Mouse (Mus musculus) B cell, adult 2 months (primary cell): Measurements from ENCODE around the gene Htatsf1.

Source experiments
- DNase-seq, 2 experiments: peaks; one replicate each; pipeline ENCODE4 v3.0.0; 2022

Htatsf1 gene

GRCm38 (mm10) chrX:57053174-57053992 lies at the start of gene Htatsf1:
Gene Htatsf1 (plus strand): TSS chrX:57053583.
- DNase-seq, result peak; percentile 83 to 88

- no peak for DNase-seq
These were observed 40.5 kb upstream of the Htatsf1 start for GRCm38 (mm10) chrX:57012891-57013290.

DNA sequence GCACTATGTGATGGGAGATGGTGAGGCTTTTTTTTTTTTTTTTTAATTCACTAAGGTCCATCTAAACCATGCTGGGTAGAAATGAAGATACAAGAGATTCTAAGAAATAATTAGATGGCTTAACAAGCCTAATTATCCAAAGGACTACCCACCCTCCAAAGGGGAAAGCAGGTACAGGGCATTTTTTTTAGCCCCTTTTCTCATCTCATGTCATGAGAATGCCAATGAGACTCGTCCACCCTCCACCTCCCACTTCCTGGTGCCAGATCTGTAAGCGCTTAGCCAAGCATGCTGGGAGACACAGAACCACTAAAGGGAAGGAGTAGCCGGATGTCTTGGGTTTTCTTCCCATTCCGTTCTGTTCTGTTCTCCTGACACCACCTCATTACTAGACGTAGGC lies 10.6 kb upstream of the Htatsf1 start, which contains the start of gene Brs3:
Gene Brs3 (plus strand): TSS at position 301 of the 400 bp plus-strand sequence.
- no peak for DNase-seq

DNA sequence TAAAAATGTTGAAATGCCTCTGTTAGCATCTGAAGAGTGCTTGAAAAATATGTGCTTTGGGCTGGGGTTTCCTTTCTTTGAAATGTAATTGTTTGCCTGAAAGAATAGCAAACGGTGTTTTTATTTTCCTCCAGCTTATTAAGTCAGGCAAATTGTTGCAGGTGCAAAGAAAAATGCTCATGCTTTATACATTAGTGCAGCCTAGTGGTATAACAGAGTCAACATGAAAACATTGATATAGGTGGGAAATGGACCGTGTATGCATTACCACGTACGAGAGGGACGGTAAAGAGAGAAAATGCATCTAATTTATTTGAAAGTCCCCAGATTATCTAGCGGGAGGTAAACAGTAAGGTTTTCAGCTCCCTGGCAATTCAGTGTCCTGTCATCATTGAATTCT lies 9.5 kb upstream of the Htatsf1 start:
- DNase-seq, result no peak

- no peak for DNase-seq
These were observed 572 bp upstream of the Htatsf1 start for GRCm38 (mm10) chrX:57052848-57053173.

- no peak for DNase-seq
These were observed 606 bp downstream of the Htatsf1 start for GRCm38 (mm10) chrX:57053993-57054385.

DNA sequence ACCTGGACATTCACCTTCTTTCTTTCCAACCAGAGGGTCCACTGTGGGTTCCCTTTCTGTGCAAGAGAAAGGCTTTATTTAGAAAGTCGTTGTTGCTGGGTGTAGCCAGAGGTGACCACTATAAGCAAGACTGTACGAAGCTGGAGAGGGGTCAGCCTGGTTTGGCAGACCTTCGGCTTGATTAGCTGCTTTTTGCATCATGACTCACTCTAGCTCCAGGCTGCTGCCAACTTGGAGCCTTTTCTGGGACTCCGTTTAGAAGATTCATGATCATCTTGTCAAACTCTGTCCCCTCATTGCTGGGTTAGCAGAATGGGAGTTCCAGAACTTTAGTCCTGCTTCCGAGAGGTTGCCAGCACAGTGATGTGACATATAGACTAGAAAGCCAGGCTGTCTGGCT lies 28.1 kb downstream of the Htatsf1 start:
- no peak for DNase-seq

DNA sequence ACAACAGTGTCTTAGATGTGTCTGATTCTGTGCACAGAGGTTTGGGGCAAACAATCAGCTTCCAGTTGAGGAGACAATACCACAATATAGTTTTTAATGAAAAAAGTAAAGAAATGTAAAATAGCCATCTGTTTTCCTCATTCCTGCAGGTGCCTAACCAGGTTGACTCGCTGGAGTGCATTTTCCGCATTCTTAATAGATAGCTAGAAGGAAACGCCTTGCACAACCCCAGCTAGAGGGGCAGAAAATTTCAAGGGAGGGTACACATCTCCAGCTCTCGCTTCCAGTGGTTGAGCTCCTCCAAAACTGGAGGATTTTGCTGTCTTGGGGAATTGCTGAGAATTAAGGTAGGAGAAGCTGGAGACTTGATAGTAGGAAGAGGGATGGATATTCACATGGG lies 34.4 kb downstream of the Htatsf1 start, which contains the start of gene Vgll1:
Gene Vgll1 (plus strand): TSS at position 301 of the 400 bp plus-strand sequence.
- DNase-seq, result no peak

- no peak for DNase-seq
These were observed 50.0 kb downstream of the Htatsf1 start for GRCm38 (mm10) chrX:57103415-57103814.

GRCm38 (mm10) chrX:57106956-57107355 lies 53.6 kb downstream of the Htatsf1 start:
- no peak for DNase-seq
